Mouse (Mus musculus) left cerebral cortex, postnatal 14 days (tissue): ENCODE data around the gene Mb21d2. TPM values are rescaled to one million over a fixed set of nuclear protein-coding genes. Genes with fewer than 3 reads are reported as not detected.

Experiments
- DNase-seq, 2 experiments: peaks; one replicate each; pipeline ENCODE4 v3.0.0; 2021 to 2022; ENCODE audit warnings: low spot score in 2 of 2, mixed read lengths in 1 of 2
- intact Hi-C: fragments of 180-260 bp; cut with DNase I; formaldehyde crosslinking; loops from one replicate; pipeline ENCODE4 v1.15.1; 2025
- total RNA-seq, 2 experiments: library from RNA; stranded (reverse); gene quantifications; 2 replicates each; pipeline ENCODE4 v1.2.3; 2021

Gene Mb21d2
- total RNA-seq, 2 experiments from 2014 or later = 44.9 to 52.3 TPM

- intact Hi-C loops = no loop called here
Measured at GRCm38 (mm10) chr16:28905567-28906289, 23.7 kb downstream of the Mb21d2 start.

GRCm38 (mm10) chr16:28902620-28903565 is 26.6 kb downstream of the Mb21d2 start:
- intact Hi-C loops = no loop called here
- no peak for DNase-seq

More at GRCm38 (mm10) chr16:28905567-28906289, 23.7 kb downstream of the Mb21d2 start:
- no peak for DNase-seq

GRCm38 (mm10) chr16:28899161-28899540 is 30.3 kb downstream of the Mb21d2 start:
- intact Hi-C loops = no loop called here
- DNase-seq = no peak

- no peak for DNase-seq
- intact Hi-C loops = no loop called here
Measured at GRCm38 (mm10) chr16:28898509-28899160, 30.8 kb downstream of the Mb21d2 start.

- DNase-seq = no peak
- intact Hi-C loops = no loop called here
Measured at GRCm38 (mm10) chr16:28896571-28896970, 32.9 kb downstream of the Mb21d2 start.

- intact Hi-C loops = no loop called here
- no peak for DNase-seq
Measured at GRCm38 (mm10) chr16:28894872-28895271, 34.6 kb downstream of the Mb21d2 start.

GRCm38 (mm10) chr16:28893266-28893665 is 36.2 kb downstream of the Mb21d2 start:
- DNase-seq = no peak
- intact Hi-C loops = no loop called here

DNA sequence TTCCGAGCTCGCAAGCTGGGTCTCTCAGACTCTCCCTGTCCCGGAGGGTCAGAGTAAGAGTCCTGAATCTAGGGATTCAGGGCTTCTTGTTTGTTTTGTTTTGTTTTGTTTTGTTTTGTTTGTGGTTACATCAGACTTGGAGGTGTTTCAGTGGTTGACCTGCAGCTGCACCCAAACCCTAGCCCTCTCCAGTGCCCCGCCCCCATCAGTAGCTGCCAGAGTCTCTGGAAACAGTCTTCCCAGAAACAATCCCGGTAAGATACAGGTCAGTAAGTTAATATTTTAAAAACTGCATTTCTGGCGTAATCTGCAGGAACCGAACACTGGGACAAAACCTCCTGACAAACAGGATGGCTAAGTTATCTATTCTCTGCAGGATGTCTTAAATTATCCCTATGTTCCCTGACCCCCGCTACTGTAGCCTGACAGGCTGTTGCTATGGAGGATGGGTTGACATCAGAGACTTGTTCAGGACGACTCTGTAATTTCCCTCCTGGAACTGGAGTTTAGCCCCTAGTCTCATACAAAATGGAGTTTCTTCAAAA is 43.2 kb downstream of the Mb21d2 start:
- intact Hi-C loops = no loop called here
- no peak for DNase-seq

DNA sequence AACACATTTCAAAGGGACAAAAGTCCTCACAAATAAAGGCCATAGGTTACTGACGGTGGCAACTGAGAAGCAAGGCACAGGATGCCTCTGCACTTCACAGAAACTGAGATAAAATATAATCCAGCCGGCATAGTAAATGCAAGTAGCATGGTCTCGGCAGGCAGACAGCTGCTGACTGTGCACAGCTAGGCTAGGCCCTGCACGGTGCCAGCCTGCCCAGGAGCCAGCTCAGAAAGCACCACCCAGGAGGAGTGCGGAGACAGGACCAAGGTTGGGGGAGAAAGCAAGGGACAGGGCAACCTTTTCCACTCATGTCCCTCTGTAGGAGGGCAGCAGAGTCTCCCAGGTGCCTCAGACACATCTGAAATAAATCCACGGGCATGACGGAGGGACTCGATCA is 44.0 kb downstream of the Mb21d2 start:
- intact Hi-C loops = no loop called here
- DNase-seq = no peak

- no peak for DNase-seq
- intact Hi-C loops = no loop called here
Measured at GRCm38 (mm10) chr16:28884661-28885060, 44.8 kb downstream of the Mb21d2 start.

GRCm38 (mm10) chr16:28883649-28884048 is 45.8 kb downstream of the Mb21d2 start:
- no peak for DNase-seq
- intact Hi-C loops = no loop called here

DNA sequence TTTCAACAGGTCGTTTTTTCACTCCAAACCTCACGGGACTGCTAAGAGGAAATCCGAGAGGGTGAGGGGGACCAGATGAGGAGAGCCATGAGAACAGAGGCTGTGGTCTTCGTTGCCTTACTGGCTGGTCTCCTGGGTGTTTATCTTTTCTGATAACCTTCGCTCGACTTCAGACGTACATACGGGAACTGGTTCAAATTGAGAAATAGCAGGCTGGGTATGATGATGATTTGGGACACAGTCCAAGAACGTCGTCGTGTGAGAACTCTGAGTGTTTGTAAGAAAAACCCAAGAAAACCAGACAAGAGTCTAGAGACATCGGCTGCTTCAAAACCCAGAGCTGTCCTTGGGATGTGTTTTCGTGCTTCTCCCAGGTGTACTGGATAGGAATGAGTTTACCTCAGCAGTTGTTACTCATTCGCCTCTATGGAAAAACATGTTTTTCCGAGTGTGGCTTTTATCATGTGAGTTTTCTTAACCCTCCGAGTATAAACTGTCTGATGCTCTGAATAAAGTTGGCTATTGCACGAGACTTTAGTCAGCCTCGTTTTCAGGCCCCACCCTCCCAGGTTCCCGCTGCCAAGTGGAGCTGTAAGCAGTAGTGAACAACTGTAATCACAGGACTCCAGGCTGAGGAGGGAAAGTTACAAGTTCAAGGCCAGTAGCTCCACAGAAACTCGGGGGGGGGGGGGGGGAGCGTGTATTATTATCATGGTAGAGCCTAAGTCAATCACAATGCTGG is 46.6 kb downstream of the Mb21d2 start:
- DNase-seq = no peak
- intact Hi-C loops = no loop called here

- intact Hi-C loops = no loop called here
- DNase-seq = no peak
Measured at GRCm38 (mm10) chr16:28881787-28882186, 47.7 kb downstream of the Mb21d2 start.

DNA sequence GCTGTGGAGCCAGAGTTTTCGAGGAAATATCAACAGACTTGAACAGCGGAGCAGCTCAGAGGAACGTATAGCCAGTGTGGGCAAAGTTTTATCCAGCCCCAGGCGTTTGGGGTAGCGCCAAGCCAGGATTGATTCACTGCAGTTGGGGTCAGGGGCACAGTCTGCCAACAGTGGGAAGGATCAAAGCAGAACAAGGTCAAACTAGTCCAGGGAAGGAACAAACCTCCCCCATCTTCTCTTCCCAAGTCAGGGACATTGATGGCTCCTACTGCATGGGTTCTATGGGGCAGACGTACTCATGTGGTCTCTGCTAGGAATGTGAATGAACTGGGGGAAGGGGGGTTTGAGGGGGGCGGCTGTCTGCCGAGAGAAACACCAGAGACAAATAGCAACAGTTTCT is 48.7 kb downstream of the Mb21d2 start:
- no peak for DNase-seq
- intact Hi-C loops = no loop called here

- intact Hi-C loops = no loop called here
- peak in 1 of 2 experiments; percentile 28 for DNase-seq
Measured at GRCm38 (mm10) chr16:28880307-28880681, 49.2 kb downstream of the Mb21d2 start.

DNA sequence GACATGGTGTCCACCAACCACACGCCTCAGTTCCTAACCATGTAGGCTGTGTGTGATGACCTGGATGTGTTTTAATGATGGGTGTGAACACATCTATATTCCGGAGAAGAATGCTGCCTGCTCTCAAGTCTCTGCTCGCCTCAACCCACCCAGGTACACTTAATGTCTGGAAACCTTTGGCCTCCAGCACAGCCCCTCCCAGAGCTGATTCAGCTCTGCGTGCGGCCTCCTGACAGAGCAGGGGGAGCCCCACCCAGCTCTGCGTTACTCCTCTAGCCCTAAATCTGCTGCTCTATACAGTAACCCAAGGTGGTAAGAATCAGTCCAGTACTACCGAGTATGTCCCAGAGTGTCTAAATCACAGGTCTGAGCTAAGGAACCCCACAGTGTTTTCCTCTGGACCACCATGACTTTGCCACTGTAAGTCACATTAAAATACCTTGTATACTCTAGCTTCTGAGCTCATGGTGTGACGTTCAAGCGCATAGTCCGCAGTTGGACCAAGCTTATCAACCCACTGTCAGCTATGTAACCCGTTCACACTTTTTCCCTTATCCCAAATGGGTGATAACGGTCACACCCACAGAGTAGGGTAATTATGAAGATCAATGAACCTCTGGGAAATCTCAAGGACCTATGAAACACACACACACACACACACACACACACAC is 49.7 kb downstream of the Mb21d2 start:
- no peak for DNase-seq
- intact Hi-C loops = no loop called here

DNA sequence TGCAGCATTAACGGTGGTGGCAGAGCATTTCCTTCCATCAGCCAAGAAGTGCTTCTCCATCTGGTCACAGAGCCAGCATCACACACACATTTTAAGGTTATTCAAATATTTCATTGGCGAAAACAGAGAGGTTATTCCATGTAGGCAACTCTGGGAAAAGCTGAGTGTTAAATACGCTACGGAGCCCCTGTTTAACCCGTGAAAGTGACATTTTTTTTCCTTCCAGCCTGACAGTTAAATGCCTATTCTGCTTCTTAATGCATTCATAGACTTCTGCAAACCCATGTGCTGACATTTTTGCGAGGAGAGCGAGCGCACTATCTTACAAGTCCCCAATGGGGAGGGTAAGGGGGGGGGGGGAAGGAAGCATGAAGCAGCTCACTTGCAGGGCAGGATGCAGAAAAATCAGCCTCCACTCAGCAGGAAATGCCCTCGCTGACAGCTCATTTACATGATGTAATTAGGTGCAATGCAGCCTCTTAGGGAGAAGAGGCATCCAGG is 52.3 kb downstream of the Mb21d2 start:
- intact Hi-C loops = no loop called here
- DNase-seq = no peak

DNA sequence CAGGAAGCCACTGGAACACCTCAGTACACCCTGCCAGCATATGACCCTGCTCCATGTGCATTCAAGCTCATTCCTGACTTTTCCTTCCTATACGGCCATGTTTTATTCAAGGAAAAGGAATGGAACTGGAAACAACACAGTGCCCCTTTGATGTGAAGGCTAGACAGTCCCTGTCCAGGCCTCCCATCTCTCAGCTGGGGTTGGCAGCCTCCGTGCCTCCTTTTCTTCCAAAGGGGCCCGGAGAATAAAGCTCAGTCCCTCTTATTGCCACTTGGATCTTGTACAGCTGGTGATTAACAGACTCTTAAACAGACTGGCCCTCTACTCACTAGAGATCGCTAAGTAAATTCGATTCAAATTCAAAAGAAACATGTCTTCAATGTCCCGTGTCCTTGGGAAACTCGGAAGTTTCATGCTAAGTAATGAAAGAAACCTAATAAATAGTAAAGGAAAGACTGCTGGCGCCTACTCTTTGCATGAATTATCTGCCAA is 56.0 kb downstream of the Mb21d2 start:
- DNase-seq = no peak
- intact Hi-C loops = no loop called here
